In the genomic region with DNA sequence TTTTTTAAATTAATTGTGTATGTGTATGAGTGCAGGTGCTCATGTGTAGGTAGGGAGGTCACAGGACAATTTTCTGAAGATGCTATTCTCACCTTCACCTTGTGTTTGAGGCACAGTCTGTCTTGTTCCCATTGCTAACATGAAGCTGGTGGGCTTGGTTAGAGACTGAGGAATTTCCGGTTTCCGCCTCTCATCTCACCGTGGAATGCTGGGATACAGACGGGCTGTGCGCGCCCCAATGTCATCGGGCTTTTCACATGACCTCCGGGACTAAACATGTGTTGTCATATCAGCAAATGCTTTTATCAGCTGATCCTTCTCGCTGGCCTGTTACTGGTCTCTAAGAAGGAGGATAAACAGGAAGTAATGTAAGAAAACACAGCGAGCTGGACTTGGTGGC, we compare ENCODE assay signal across 25 mouse cellular contexts.
"Had no signal": no experiment of that assay in that cellular context is flagged by ENCODE, and none has a peak within 500 bp of the region (broad histone marks: within the 10 kb centered on the region; RNA-seq: fewer than 3 reads in every experiment).

No protein-coding gene starts in this region.

- H3K4me1 ChIP-seq: heart, embryonic 13.5 days; hindbrain, embryonic 15.5 days; kidney, embryonic 15.5 days; limb, embryonic 15.5 days; liver, embryonic 12.5 days had no signal

- DNase-seq: gastrocnemius, postnatal 14 days; gastrocnemius, postnatal 36 days; heart, adult 18-20 months; heart, postnatal 14 days; heart, postnatal 36 days; kidney, adult 11 months; kidney, adult 2 months; kidney, adult 9 months; kidney, postnatal 14 days; kidney, postnatal 36 days; layer of hippocampus, adult 9-11 months; layer of hippocampus, postnatal 36 days; left cerebral cortex, postnatal 4 days had no signal

- H3K27me3 ChIP-seq: hindbrain, embryonic 13.5 days; hindbrain, embryonic 15.5 days had no signal

- H3K4me3 ChIP-seq: heart, embryonic 13.5 days; heart, embryonic 15.5 days; hindbrain, embryonic 13.5 days; hindbrain, embryonic 15.5 days; kidney, embryonic 15.5 days; limb, embryonic 13.5 days; limb, embryonic 15.5 days; liver, embryonic 12.5 days had no signal

- H3K36me3 ChIP-seq: heart, embryonic 13.5 days; heart, embryonic 15.5 days; hindbrain, embryonic 13.5 days; hindbrain, embryonic 15.5 days; kidney, embryonic 15.5 days; limb, embryonic 13.5 days; limb, embryonic 15.5 days; liver, embryonic 12.5 days had no signal

- H3K27ac ChIP-seq: heart, embryonic 13.5 days; heart, embryonic 15.5 days; hindbrain, embryonic 13.5 days; hindbrain, embryonic 15.5 days; hindbrain, postnatal 0 days; kidney, embryonic 15.5 days; kidney, postnatal 0 days; limb, embryonic 13.5 days; limb, embryonic 15.5 days; liver, embryonic 12.5 days; liver, embryonic 14.5 days had no signal

- ATAC-seq: hindbrain, postnatal 0 days; intestine, embryonic 16.5 days; liver, embryonic 12.5 days had no signal

- H3K9me3 ChIP-seq: heart, embryonic 13.5 days; heart, embryonic 15.5 days; hindbrain, embryonic 13.5 days; hindbrain, embryonic 15.5 days; kidney, embryonic 15.5 days; limb, embryonic 13.5 days; limb, embryonic 15.5 days; liver, embryonic 12.5 days had no signal

- H3K9ac ChIP-seq: heart, embryonic 13.5 days; heart, embryonic 15.5 days; hindbrain, embryonic 13.5 days; hindbrain, embryonic 15.5 days; kidney, embryonic 15.5 days; limb, embryonic 13.5 days; limb, embryonic 15.5 days; liver, embryonic 12.5 days; liver, embryonic 14.5 days had no signal
